Mouse (Mus musculus): ENCODE results near the gene Grid1. TPM values are rescaled to one million over a fixed set of nuclear protein-coding genes. Genes with fewer than 3 reads are reported as not detected.
A peak's percentile ranks its signal among the peaks of the same experiment; 100 is the strongest.

Gene Grid1
- polyA plus RNA-seq, 1 experiment from 2014 or later: 0.27 TPM

GRCm38 (mm10) chr14:34778760-34779159 lies 41.1 kb upstream of the Grid1 start:
- H3K4me2 ChIP-seq (ENCODE audit: low read depth, low read length): no peak overlapping the region
- ATAC-seq (replicated peaks; ENCODE audit: insufficient number of reproducible peaks, low FRiP score, low TSS enrichment, low read depth): no peak
- WGBS: 82% methylated on average over 7 of the region's 7 CpGs
- no peak overlapping the region for H3K4me3 ChIP-seq (ENCODE audit: low read depth, low read length)
- no peaks in the 10 kb centered on the region for H3K27me3 ChIP-seq (ENCODE audit: control insufficient read depth, insufficient read depth, low read length)
- no peaks in the 10 kb centered on the region for H3K4me1 ChIP-seq (ENCODE audit: control insufficient read depth, insufficient read depth, low read length)
- no peaks in the 10 kb centered on the region for H3K36me3 ChIP-seq (replicated peaks; ENCODE audit: control insufficient read depth, insufficient read depth, low read depth, low read length)
- no peak for DNase-seq (ENCODE audit: low spot score)
- H3K9me3 ChIP-seq (replicated peaks; ENCODE audit: control insufficient read depth, low read length): no peaks in the 10 kb centered on the region
- H3K27ac ChIP-seq (replicated peaks; ENCODE audit: low read depth, low read length): no peak overlapping the region
- no peak overlapping the region for H3K9ac ChIP-seq (replicated peaks; ENCODE audit: low read length)

GRCm38 (mm10) chr14:34793406-34794037 lies 26.4 kb upstream of the Grid1 start:
- Histone ChIP-seq H3K4me3 (ENCODE audit: low read depth, low read length) (no peak overlapping the region), H3K4me1 (ENCODE audit: control insufficient read depth, insufficient read depth, low read length) (no peaks in the 10 kb centered on the region), H3K27me3 (ENCODE audit: control insufficient read depth, insufficient read depth, low read length) (no peaks in the 10 kb centered on the region), H3K9me3 (replicated peaks; ENCODE audit: control insufficient read depth, low read length) (no peaks in the 10 kb centered on the region), H3K9ac (replicated peaks; ENCODE audit: low read length) (no peak overlapping the region), H3K27ac (replicated peaks; ENCODE audit: low read depth, low read length) (no peak overlapping the region), H3K4me2 (ENCODE audit: low read depth, low read length) (no peak overlapping the region), H3K36me3 (replicated peaks; ENCODE audit: control insufficient read depth, insufficient read depth, low read depth, low read length) (no peaks in the 10 kb centered on the region)
- DNase-seq (ENCODE audit: low spot score) (no peak), ATAC-seq (replicated peaks; ENCODE audit: insufficient number of reproducible peaks, low FRiP score, low TSS enrichment, low read depth) (no peak)
- WGBS: 58% methylated on average over 1 of the region's 1 CpGs

DNA sequence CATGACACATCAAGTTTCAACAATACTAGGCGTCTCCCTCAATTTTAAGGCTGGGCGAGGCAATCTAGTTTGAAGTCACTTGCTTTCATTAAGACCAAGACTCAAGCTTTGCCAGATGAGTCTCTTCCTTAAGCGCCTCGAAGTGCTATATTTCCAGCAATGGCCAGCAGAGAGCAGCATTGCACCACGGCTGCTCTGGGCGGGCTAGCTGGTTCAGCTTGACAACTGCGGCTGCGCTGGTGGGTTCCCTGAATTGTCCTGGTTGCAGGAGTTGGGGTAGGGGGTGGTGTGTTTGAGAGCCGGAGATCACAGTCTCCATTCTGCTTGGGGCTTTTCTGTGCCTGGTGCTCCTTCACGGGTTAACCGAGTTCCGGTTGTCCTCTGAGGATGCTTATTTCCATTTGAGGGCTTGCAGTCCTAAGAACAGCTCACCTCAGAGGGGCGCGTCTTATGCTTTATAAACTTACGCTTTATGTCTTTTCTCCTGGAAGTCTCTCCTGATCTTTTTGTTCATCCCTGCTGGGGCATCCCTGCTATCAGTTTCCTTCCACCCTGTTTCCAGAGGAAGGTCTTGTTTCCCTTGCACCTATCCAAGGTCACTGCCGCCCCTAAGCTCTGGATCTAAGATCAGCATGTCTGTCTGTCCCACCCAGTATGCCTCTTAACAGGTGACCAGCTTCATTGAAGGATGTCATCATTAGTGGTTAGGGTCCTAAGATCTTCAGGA lies 9.0 kb upstream of the Grid1 start:
- ATAC-seq (replicated peaks; ENCODE audit: insufficient number of reproducible peaks, low FRiP score, low TSS enrichment, low read depth): peak; percentile 34; the same call in 1 of the 2 replicates
- 18% methylated on average over 16 of the region's 16 CpGs for WGBS

DNA sequence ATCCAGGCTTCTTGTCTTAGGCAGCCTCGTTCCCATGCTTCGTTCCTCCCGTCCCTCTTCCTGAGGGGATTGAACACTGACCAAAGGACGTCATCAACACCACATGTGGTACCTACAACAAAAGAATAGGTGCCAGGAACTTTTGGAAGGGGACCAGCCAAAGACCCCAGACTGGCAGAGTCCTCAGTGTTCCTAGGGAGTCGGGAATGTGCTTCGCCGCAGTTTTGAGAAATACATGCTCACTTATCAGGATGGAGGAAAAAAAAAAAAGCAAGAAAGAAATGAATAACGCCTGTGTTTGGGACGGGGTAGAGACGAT lies 8.5 kb upstream of the Grid1 start:
- H3K27ac ChIP-seq (replicated peaks; ENCODE audit: low read depth, low read length): no peak overlapping the region
- ATAC-seq (replicated peaks; ENCODE audit: insufficient number of reproducible peaks, low FRiP score, low TSS enrichment, low read depth): no peak
- 75% methylated on average over 10 of the region's 10 CpGs for WGBS
- H3K9ac ChIP-seq (replicated peaks; ENCODE audit: low read length): no peak overlapping the region
- H3K4me2 ChIP-seq (ENCODE audit: low read depth, low read length): no peak overlapping the region
- no peaks in the 10 kb centered on the region for H3K9me3 ChIP-seq (replicated peaks; ENCODE audit: control insufficient read depth, low read length)
- H3K36me3 ChIP-seq (replicated peaks; ENCODE audit: control insufficient read depth, insufficient read depth, low read depth, low read length): no peaks in the 10 kb centered on the region
- no peaks in the 10 kb centered on the region for H3K4me1 ChIP-seq (ENCODE audit: control insufficient read depth, insufficient read depth, low read length)
- peaks cover 4% of the 10 kb centered on the region for H3K27me3 ChIP-seq (ENCODE audit: control insufficient read depth, insufficient read depth, low read length)
- no peak for DNase-seq (ENCODE audit: low spot score)
- no peak overlapping the region for H3K4me3 ChIP-seq (ENCODE audit: low read depth, low read length)

More for the DNA sequence above, 9.0 kb upstream of the Grid1 start:
- Histone ChIP-seq H3K27me3 (ENCODE audit: control insufficient read depth, insufficient read depth, low read length) (peaks cover 1% of the 10 kb centered on the region; the same call in 1 of the 2 replicates), H3K9me3 (replicated peaks; ENCODE audit: control insufficient read depth, low read length) (no peaks in the 10 kb centered on the region), H3K27ac (replicated peaks; ENCODE audit: low read depth, low read length) (no peak overlapping the region), H3K4me1 (ENCODE audit: control insufficient read depth, insufficient read depth, low read length) (no peaks in the 10 kb centered on the region), H3K4me2 (ENCODE audit: low read depth, low read length) (0 out of 2 replicates have a peak overlapping the region, but pooled peaks have one; percentile 7), H3K36me3 (replicated peaks; ENCODE audit: control insufficient read depth, insufficient read depth, low read depth, low read length) (no peaks in the 10 kb centered on the region), H3K9ac (replicated peaks; ENCODE audit: low read length) (no peak overlapping the region), H3K4me3 (ENCODE audit: low read depth, low read length) (no peak overlapping the region)
- peak; percentile 92 for DNase-seq (ENCODE audit: low spot score)

- H3K27me3 ChIP-seq (ENCODE audit: control insufficient read depth, insufficient read depth, low read length): peaks cover 50% of the 10 kb centered on the region
- H3K4me2 ChIP-seq (ENCODE audit: low read depth, low read length): no peak overlapping the region
- no peak overlapping the region for H3K4me3 ChIP-seq (ENCODE audit: low read depth, low read length)
- peaks cover 3% of the 10 kb centered on the region; the same call in 1 of the 2 replicates for H3K4me1 ChIP-seq (ENCODE audit: control insufficient read depth, insufficient read depth, low read length)
- H3K27ac ChIP-seq (replicated peaks; ENCODE audit: low read depth, low read length): no peak overlapping the region
- H3K9me3 ChIP-seq (replicated peaks; ENCODE audit: control insufficient read depth, low read length): no peaks in the 10 kb centered on the region
- H3K9ac ChIP-seq (replicated peaks; ENCODE audit: low read length): no peak overlapping the region
- no peaks in the 10 kb centered on the region for H3K36me3 ChIP-seq (replicated peaks; ENCODE audit: control insufficient read depth, insufficient read depth, low read depth, low read length)
- ATAC-seq (replicated peaks; ENCODE audit: insufficient number of reproducible peaks, low FRiP score, low TSS enrichment, low read depth) (no peak), DNase-seq (ENCODE audit: low spot score) (peak; percentile 68)
- WGBS: 35% methylated on average over 3 of the region's 3 CpGs
Observed at GRCm38 (mm10) chr14:34816301-34816700, 3.6 kb upstream of the Grid1 start.

DNA sequence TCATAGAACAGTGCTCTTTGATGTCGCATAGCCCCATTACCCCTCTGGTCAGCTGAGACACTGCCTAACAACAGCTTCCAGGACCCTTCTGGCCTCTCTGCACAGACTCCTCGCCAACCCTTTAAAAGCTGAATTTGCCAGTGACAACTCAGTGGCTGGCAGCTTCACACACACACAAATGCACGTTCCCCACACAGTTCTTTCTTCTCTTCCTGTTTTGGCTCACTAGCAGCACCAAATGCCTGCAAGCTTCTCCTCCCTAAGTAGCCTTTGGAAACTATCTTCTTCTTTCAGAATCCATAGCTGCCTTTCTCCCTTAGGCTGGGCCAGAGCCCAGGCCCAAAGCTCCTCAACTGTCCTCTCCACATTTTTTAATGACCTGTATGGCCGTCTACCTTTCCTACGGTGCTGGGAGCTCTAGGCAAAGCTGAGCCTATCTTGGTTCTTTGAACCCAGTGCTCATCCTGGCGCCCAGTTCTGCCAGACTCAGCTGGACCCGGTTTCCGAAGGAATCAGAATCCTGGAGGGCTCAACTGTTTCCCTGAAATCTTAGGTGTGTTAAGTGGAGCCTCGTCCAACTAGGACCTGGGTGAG lies 1.4 kb upstream of the Grid1 start:
- peaks cover 3% of the 10 kb centered on the region; the same call in 1 of the 2 replicates for H3K4me1 ChIP-seq (ENCODE audit: control insufficient read depth, insufficient read depth, low read length)
- peaks cover 72% of the 10 kb centered on the region for H3K27me3 ChIP-seq (ENCODE audit: control insufficient read depth, insufficient read depth, low read length)
- no peak for ATAC-seq (replicated peaks; ENCODE audit: insufficient number of reproducible peaks, low FRiP score, low TSS enrichment, low read depth)
- H3K4me2 ChIP-seq (ENCODE audit: low read depth, low read length): no peak overlapping the region
- no peak overlapping the region for H3K9ac ChIP-seq (replicated peaks; ENCODE audit: low read length)
- WGBS: 4% methylated on average over 9 of the region's 9 CpGs
- no peak overlapping the region for H3K4me3 ChIP-seq (ENCODE audit: low read depth, low read length)
- no peak overlapping the region for H3K27ac ChIP-seq (replicated peaks; ENCODE audit: low read depth, low read length)
- H3K9me3 ChIP-seq (replicated peaks; ENCODE audit: control insufficient read depth, low read length): no peaks in the 10 kb centered on the region
- no peaks in the 10 kb centered on the region for H3K36me3 ChIP-seq (replicated peaks; ENCODE audit: control insufficient read depth, insufficient read depth, low read depth, low read length)
- DNase-seq (ENCODE audit: low spot score): no peak

DNA sequence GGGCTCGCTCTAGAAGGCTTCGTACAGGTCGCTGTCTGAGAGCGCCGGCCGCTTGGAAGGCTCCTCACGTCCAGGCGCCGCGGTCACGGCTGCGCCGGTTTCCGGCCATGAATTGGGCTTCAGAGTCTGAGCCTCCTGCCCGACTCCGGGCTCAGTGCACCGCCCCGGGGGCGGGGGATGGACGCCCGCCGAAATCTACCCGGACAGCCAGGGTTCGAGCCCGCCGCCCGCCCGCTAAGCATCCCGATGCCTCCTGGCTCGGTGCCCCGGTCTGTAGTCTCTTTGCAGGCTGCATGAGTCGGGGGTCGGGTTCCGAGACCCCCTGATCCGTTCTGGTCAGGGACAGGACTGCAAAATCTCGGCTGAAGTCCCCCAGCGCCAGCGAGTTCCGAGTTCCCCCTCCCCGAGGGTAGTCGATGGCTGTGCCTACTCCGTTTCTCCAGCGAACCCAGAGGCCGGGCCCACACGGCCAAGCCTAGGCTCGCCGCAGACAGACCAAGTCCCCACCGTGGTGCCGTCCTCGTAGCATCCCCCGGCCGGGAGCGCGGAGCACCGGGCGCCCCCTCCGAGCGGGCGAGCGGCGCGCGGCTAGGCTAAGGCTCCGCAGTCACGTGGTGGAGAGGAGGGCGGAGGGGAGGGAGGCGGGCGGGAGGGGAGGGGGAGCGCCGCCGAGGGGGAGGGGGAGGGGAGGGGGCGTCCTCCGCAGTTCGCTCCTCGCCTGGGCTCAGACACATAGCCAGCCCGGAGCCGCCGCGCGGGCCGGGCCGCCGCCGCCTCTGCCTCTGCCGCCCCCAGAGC lies 588 bp upstream of the Grid1 start:
- Histone ChIP-seq H3K4me1 (ENCODE audit: control insufficient read depth, insufficient read depth, low read length) (peaks cover 3% of the 10 kb centered on the region; the same call in 1 of the 2 replicates), H3K4me2 (ENCODE audit: low read depth, low read length) (peak overlapping the region; percentile 92), H3K27ac (replicated peaks; ENCODE audit: low read depth, low read length) (no peak overlapping the region), H3K36me3 (replicated peaks; ENCODE audit: control insufficient read depth, insufficient read depth, low read depth, low read length) (no peaks in the 10 kb centered on the region), H3K9ac (replicated peaks; ENCODE audit: low read length) (peak overlapping the region; percentile 51), H3K27me3 (ENCODE audit: control insufficient read depth, insufficient read depth, low read length) (peaks cover 77% of the 10 kb centered on the region), H3K4me3 (ENCODE audit: low read depth, low read length) (peak overlapping the region; percentile 54), H3K9me3 (replicated peaks; ENCODE audit: control insufficient read depth, low read length) (no peaks in the 10 kb centered on the region)
- ATAC-seq (replicated peaks; ENCODE audit: insufficient number of reproducible peaks, low FRiP score, low TSS enrichment, low read depth): peak; percentile 77
- under 1% methylated on average over 56 of the region's 85 CpGs for whole genome bisulfite sequencing
- peak; percentile 70 for DNase-seq (ENCODE audit: low spot score)

All from embryonic facial prominence, embryonic 11.5 days (tissue).